Mouse (Mus musculus) hindbrain, embryonic 13.5 days (tissue): ENCODE data around the gene Smarcc2. TPM values are rescaled to one million over a fixed set of nuclear protein-coding genes. Genes with fewer than 3 reads are reported as not detected.

Experiments
- ATAC-seq: fragments of 200-750 bp; cut with Nextera tagmentation; 2 replicates; pipeline ENCODE4 v1.8.0; 2017; ENCODE audit warnings: moderate TSS enrichment; ENCODE audit not compliant: low FRiP score
- H3K27ac ChIP-seq: fragments of 300-500 bp; sonication (generic); 2 replicates; pipeline ENCODE4 v1.5.1; 2015; ENCODE audit warnings: inconsistent platforms, mild to moderate bottlenecking, moderate library complexity
- H3K27me3 ChIP-seq: fragments of 300-500 bp; sonication (generic); 2 replicates; pipeline ENCODE4 v1.6.1; 2015; ENCODE audit warnings: mild to moderate bottlenecking, inconsistent platforms
- H3K36me3 ChIP-seq: fragments of 300-500 bp; sonication (generic); 2 replicates; pipeline ENCODE4 v1.6.1; 2015; ENCODE audit warnings: mild to moderate bottlenecking, inconsistent platforms
- H3K4me1 ChIP-seq: fragments of 300-500 bp; sonication (generic); replicated peaks from 2 replicates; pipeline ENCODE4 v1.6.1; 2015; ENCODE audit warnings: inconsistent platforms
- H3K4me2 ChIP-seq: fragments of 300-500 bp; sonication (generic); 2 replicates; pipeline ENCODE4 v1.6.1; 2015; ENCODE audit warnings: inconsistent platforms, mild to moderate bottlenecking, moderate library complexity
- H3K4me3 ChIP-seq: fragments of 300-500 bp; sonication (generic); 2 replicates; pipeline ENCODE4 v1.5.1; 2015; ENCODE audit warnings: mild to moderate bottlenecking, inconsistent platforms
- H3K9ac ChIP-seq: fragments of 300-500 bp; sonication (generic); 2 replicates; pipeline ENCODE4 v1.6.1; 2015; ENCODE audit warnings: mild to moderate bottlenecking, inconsistent platforms
- H3K9me3 ChIP-seq: fragments of 300-500 bp; sonication (generic); 2 replicates; pipeline ENCODE4 v1.6.1; 2016; ENCODE audit warnings: inconsistent platforms
- WGBS: fragments of 180-500 bp; shearing (Covaris S2); methylation state at CpG from one replicate; pipeline ENCODE4 v1.1.7; 2015; 5-methylcytosine and 5-hydroxymethylcytosine counted together
- polyA plus RNA-seq: library from polyadenylated mRNA; unstranded; fragments of >200 nt; fragmentation: Nextera tagmentation; extraction: Ambion mirVana; gene quantifications from 2 replicates; pipeline ENCODE4 v1.2.1, GENCODE M21; 2015

The Smarcc2 gene
- polyA plus RNA-seq, 1 experiment from 2014 or later: 195 TPM

DNA sequence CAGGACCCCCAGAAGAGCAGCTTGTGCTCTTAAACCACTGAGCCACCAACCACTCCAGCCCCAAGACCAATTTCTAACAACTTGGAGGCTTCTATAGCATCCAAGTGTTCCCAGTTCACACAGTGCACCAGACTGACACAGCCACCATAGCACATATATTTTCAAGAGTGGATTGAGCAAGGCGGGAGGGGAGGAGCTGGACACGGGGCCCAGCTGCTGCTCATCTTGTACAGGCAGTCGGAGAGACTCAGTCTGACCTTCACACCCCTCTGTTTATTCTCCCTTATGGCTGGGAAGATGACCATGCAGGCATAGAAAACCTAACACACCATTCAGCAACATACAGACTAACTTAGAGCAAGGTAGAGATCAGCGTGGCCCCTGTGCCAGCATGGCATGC, 50.8 kb downstream of the Smarcc2 start:
- Histone ChIP-seq H3K36me3 (peaks cover 40% of the 10 kb centered on the region), H3K27me3 (peaks cover under 1% of the 10 kb centered on the region; the same call in 1 of the 2 replicates), H3K9ac (no peak overlapping the region), H3K4me2 (no peak overlapping the region), H3K27ac (no peak overlapping the region), H3K9me3 (no peaks in the 10 kb centered on the region), H3K4me3 (no peak overlapping the region), H3K4me1 (no peaks in the 10 kb centered on the region)
- no peak for ATAC-seq
- 83% methylated on average over 4 of the region's 4 CpGs for WGBS

DNA sequence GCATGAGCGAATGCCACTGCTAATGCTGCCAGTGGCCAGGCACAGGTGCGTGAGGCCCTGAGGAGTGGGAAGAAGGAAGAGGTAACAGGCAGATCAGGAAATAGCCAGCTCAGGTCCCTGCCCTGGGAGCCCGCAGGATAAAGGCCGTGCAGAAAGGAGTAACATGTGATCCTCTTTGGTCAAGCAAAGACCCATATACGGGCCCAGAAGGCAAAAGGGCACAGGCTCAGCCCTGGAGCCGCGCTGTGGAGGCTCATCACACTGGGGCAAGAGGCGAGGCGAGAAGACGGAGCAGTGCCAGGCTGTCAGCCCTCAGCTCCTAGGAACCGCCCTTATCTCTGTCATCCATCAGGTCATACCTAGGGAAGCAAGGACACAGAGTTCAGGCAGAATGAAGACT, 51.3 kb downstream of the Smarcc2 start:
- peaks cover 44% of the 10 kb centered on the region for H3K36me3 ChIP-seq
- peaks cover 5% of the 10 kb centered on the region for H3K27me3 ChIP-seq
- H3K9me3 ChIP-seq: no peaks in the 10 kb centered on the region
- no peak for ATAC-seq
- no peak overlapping the region for H3K4me3 ChIP-seq
- H3K9ac ChIP-seq: no peak overlapping the region
- H3K27ac ChIP-seq: no peak overlapping the region
- 91% methylated on average over 11 of the region's 11 CpGs for WGBS
- H3K4me2 ChIP-seq: no peak overlapping the region
- no peaks in the 10 kb centered on the region for H3K4me1 ChIP-seq

DNA sequence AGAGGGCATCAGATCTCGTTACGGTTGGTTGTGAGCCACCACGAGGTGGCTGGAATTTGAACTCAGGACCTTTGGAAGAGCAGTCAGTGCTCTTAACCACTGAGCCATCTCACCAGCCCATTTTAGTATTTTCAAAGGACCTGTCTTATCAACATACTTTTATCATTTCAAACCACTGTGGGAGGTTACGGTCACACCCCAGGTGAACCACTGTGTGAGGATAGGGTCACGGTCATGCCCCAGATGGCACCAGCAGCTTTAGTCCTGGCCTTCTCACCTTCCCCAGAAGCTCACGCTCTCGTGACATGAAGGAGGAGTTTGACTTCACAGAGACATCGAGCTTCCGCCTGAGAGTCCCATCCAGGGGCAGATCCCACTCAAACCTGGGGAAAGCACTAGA, 52.1 kb downstream of the Smarcc2 start:
- Histone ChIP-seq H3K27me3 (peaks cover 14% of the 10 kb centered on the region), H3K9me3 (no peaks in the 10 kb centered on the region), H3K9ac (no peak overlapping the region), H3K27ac (no peak overlapping the region), H3K4me1 (no peaks in the 10 kb centered on the region), H3K4me3 (no peak overlapping the region), H3K4me2 (no peak overlapping the region), H3K36me3 (peaks cover 51% of the 10 kb centered on the region)
- WGBS: 91% methylated on average over 9 of the region's 9 CpGs
- no peak for ATAC-seq

DNA sequence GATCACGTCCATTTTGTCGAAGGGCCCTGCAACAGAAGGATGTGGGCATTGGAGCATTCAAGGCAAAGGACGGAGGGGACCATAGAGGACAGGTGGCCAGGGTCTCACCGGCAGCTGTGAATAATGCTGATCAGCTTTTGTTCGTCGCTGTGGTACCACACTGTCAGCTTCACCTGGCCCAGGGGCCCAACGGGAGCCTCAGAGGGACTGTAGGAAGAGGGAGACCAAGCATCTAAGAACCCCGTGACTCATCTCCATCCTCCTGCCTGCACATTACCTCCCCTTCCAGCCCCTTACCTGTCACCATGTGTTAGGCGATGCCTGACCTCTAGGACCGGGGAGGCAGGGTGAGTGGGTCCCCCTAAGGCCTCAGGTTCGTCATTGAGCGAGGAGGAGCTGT, 52.7 kb downstream of the Smarcc2 start:
- no peak overlapping the region for H3K27ac ChIP-seq
- H3K27me3 ChIP-seq: peaks cover 19% of the 10 kb centered on the region
- no peaks in the 10 kb centered on the region for H3K9me3 ChIP-seq
- H3K4me1 ChIP-seq: no peaks in the 10 kb centered on the region
- no peak overlapping the region for H3K9ac ChIP-seq
- H3K36me3 ChIP-seq: peaks cover 55% of the 10 kb centered on the region
- no peak overlapping the region for H3K4me3 ChIP-seq
- WGBS: 90% methylated on average over 12 of the region's 12 CpGs
- no peak for ATAC-seq
- no peak overlapping the region for H3K4me2 ChIP-seq

DNA sequence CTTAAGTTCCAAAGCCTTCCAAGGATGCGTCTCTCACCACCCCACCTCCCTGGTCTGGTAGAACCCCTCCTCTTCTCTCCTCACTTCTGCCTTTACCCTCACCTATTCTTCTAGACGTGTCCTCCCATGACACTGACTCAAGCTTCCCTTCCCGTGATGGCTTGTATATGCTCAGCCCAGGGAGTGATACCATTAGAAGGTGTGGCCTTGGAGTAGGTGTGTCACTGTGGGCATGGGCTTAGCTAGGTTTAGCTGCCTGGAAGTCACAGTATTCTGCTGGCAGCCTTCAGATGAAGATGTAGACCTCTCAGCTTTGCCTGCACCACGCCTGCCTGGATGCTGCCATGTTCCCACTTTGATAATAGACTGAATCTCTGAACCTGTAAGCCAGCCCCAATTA, 56.0 kb downstream of the Smarcc2 start:
- peaks cover 55% of the 10 kb centered on the region for H3K36me3 ChIP-seq
- H3K9ac ChIP-seq: no peak overlapping the region
- peaks cover 40% of the 10 kb centered on the region for H3K27me3 ChIP-seq
- ATAC-seq: no peak
- no peak overlapping the region for H3K4me2 ChIP-seq
- H3K4me3 ChIP-seq: no peak overlapping the region
- 86% methylated on average over 4 of the region's 4 CpGs for WGBS
- H3K4me1 ChIP-seq: no peaks in the 10 kb centered on the region
- H3K27ac ChIP-seq: no peak overlapping the region
- H3K9me3 ChIP-seq: no peaks in the 10 kb centered on the region

DNA sequence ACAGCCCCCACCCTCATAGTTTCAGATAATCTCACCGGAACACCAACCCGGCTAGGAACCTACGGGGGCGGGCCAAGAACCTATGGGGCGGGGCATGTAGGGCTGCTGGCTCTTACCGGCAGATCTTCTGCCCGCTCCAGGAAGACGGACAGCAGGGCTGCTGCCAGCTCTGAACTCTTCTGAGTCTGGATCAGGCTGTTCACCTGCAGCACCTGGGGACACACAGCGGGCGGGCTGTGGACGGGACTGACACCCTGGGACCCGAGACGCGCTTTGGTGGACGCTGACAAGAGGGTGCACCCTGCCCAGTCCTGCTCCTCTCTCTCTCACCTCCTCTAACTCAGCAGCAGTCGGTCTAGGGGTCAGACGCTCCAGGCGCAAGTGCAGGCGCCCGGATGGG, 57.0 kb downstream of the Smarcc2 start:
- Histone ChIP-seq H3K9ac (no peak overlapping the region), H3K4me2 (no peak overlapping the region), H3K9me3 (no peaks in the 10 kb centered on the region), H3K4me3 (no peak overlapping the region), H3K27ac (no peak overlapping the region), H3K4me1 (no peaks in the 10 kb centered on the region), H3K27me3 (peaks cover 40% of the 10 kb centered on the region), H3K36me3 (peaks cover 57% of the 10 kb centered on the region)
- WGBS: 22% methylated on average over 20 of the region's 20 CpGs
- ATAC-seq: no peak

DNA sequence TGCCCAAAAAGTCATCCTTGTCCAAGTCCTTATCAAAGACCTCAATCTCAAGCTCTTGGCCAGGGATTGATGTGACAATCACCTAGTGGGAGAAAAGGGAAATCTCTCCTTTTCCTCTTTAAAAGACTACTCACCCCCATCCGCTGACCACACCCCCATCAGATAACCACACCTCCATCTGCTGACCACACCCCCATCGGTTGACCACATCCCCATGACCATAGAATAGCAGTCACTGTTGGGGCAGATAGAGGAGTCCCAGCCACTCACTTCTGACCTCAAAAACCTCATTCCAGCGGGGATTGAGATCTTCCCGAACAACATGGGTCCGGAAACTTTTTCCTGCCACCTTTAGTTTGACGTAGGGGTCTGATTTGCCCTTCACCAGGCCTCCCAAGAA, 57.6 kb downstream of the Smarcc2 start:
- no peak for ATAC-seq
- Histone ChIP-seq H3K4me1 (no peaks in the 10 kb centered on the region), H3K36me3 (peaks cover 54% of the 10 kb centered on the region), H3K9ac (no peak overlapping the region), H3K9me3 (no peaks in the 10 kb centered on the region), H3K27me3 (peaks cover 40% of the 10 kb centered on the region), H3K27ac (no peak overlapping the region), H3K4me3 (no peak overlapping the region), H3K4me2 (no peak overlapping the region)
- WGBS: 15% methylated on average over 6 of the region's 6 CpGs

DNA sequence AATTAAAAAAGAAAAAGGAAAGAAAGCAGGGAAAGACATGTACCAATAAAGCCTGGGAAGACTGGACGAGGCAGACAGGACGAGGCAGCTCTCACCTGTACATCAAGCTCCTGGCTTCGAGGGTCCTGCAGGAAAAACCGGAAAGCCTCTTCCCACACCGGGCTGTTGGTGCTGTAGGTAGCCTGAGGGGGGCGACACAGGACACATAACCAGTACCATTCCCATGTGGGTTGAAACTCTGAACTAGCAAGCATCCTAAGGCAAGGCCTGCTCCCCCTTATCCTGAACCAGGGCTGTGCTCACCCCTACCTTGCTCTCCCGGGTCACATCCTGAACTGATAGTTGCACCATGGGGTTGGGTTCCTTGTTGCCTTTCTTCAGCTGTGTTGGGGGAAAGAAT, 59.8 kb downstream of the Smarcc2 start:
- 74% methylated on average over 7 of the region's 7 CpGs for WGBS
- Histone ChIP-seq H3K27me3 (peaks cover 52% of the 10 kb centered on the region), H3K9me3 (no peaks in the 10 kb centered on the region), H3K27ac (no peak overlapping the region), H3K4me2 (no peak overlapping the region), H3K9ac (no peak overlapping the region), H3K36me3 (peaks cover 43% of the 10 kb centered on the region), H3K4me1 (peaks cover under 1% of the 10 kb centered on the region), H3K4me3 (no peak overlapping the region)
- no peak for ATAC-seq

DNA sequence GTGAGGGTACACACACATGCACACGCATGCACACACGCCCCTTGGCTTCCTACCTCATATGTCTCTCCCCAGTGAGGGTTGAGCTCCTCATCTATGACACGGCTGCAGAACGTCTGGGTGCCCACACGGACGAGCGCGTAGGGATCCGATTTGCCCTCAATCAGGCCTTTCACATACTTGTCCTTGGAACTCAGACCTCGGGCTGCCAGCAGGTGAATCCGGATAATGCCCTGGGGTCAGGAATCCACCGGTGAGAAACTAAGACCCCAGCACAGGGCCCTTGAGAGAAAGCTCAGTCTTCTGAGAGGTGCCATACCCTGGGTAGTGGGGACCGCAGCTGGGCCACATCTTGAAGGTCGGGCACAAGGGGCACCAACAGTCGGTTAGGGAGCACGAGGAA, 61.5 kb downstream of the Smarcc2 start:
- H3K36me3 ChIP-seq: peaks cover 32% of the 10 kb centered on the region
- H3K27ac ChIP-seq: no peak overlapping the region
- H3K4me2 ChIP-seq: no peak overlapping the region
- H3K4me1 ChIP-seq: peaks cover 18% of the 10 kb centered on the region
- no peaks in the 10 kb centered on the region for H3K9me3 ChIP-seq
- H3K4me3 ChIP-seq: no peak overlapping the region
- H3K9ac ChIP-seq: no peak overlapping the region
- peaks cover 48% of the 10 kb centered on the region for H3K27me3 ChIP-seq
- ATAC-seq: no peak
- 90% methylated on average over 16 of the region's 16 CpGs for WGBS

DNA sequence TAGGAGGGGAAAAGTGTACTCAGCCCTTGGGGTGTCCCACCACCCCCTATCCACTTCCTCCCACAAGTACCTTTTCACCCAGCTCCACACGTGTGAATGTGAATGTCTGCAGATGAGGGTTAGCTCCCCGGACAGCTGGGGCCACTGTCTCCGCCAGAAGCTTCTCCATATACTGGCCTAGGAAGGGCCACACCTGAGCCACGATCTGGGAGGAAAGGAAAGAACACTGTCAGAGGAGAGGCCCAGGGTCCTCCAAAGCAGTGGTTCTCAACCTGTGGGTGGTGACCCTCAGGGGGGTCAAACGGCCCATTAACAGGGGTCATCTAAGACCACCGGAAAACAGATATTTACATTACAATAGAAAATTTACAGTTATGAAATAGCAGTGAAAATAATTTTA, 63.3 kb downstream of the Smarcc2 start:
- 81% methylated on average over 6 of the region's 6 CpGs for WGBS
- peaks cover 29% of the 10 kb centered on the region for H3K4me1 ChIP-seq
- no peaks in the 10 kb centered on the region for H3K9me3 ChIP-seq
- H3K36me3 ChIP-seq: peaks cover 20% of the 10 kb centered on the region; the same call in 1 of the 2 replicates
- no peak overlapping the region for H3K4me2 ChIP-seq
- no peak overlapping the region for H3K27ac ChIP-seq
- no peak overlapping the region for H3K9ac ChIP-seq
- no peak for ATAC-seq
- H3K4me3 ChIP-seq: no peak overlapping the region
- H3K27me3 ChIP-seq: peaks cover 36% of the 10 kb centered on the region

DNA sequence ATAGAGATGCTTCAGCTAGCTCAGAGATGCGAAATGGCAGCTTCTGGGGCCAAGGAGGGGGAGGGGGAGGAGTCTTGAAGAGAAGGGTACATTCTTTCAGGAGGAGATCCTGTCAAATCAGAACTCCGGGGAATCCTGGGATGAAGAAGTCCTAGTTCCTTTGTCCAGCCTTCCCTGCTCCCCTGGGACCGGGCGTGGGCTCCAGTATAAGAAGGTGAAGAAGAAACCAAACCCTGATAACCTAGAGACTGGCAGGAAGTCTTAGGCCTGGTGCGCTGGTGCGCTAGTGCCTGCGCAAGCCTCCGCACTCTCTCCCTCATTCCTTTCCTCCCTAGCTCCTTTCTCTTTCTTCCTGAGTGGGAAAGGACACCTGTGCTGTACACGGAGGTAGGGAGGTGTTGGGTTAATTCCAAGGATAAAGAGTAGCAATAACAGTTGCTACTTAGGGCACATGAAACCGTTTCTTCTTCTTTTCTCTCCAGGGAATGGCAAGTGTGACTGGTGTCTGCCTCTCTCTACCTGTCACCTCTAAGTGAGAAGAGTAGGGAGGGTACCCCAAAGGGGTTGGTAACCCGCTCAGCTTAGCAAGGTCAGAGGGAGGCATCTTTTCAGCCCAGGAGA, 65.2 kb downstream of the Smarcc2 start:
- H3K9ac ChIP-seq: peak overlapping the region; percentile 81

DNA sequence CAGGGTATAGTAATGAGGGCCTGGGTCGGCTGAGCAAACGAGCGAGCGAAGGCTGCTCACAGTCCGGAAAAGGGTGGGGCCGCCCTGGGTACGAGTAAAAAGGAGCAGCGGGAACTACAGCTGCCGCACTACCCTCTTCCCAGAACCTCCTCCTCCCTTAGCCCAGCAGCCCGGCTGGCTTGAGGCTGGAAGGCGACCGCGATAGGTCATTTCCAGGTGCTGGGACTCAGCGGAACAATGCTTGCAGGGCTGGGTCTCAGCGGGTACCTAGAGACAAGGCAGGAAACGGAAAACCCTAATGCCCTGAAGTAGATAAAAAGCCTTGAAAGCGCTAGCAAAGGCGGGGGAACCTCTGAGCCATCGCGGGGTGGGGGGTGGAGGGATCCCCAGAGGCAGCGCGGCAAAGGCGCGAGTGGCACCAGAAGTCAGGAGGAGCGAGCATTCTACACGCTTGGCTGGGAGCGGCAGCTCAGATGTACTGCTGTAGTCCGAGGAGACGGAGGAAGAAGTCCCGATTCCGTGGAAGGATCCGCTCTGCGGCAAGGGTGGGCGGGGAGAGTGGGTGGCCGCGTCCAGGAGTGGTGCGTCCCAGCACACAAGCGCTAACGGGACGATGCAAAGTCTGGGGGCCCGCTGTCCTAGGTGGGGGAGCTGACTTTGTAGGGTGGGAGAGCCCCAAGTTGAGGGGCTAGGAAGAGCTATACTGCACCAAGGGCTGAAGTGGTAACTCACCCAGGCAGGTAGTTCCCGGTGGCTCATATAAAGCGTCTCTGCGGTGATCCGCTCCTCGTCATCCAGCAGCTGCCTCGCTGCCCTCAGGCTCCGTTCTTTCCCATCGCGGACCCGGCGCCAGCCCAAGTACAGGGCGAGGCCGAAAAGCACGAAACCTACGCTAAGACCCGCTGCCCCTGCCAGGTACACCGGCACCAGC, 65.9 kb downstream of the Smarcc2 start:
- Histone ChIP-seq H3K4me3 (peak overlapping the region; percentile 70), H3K9ac (peak overlapping the region; percentile 81), H3K27me3 (peaks cover 31% of the 10 kb centered on the region), H3K9me3 (no peaks in the 10 kb centered on the region), H3K4me1 (peaks cover 29% of the 10 kb centered on the region), H3K27ac (peak overlapping the region; percentile 69), H3K36me3 (peaks cover 13% of the 10 kb centered on the region; the same call in 1 of the 2 replicates), H3K4me2 (peak overlapping the region; percentile 99)
- peak; percentile 62 for ATAC-seq
- under 1% methylated on average over 58 of the region's 58 CpGs for WGBS

More for the DNA sequence above, 65.2 kb downstream of the Smarcc2 start:
- WGBS: 7% methylated on average over 11 of the region's 11 CpGs
- Histone ChIP-seq H3K27ac (peak overlapping the region; percentile 69; the same call in 1 of the 2 replicates), H3K36me3 (peaks cover 13% of the 10 kb centered on the region; the same call in 1 of the 2 replicates), H3K4me2 (peak overlapping the region; percentile 99), H3K27me3 (peaks cover 24% of the 10 kb centered on the region), H3K9me3 (no peaks in the 10 kb centered on the region), H3K4me1 (peaks cover 29% of the 10 kb centered on the region), H3K4me3 (peak overlapping the region; percentile 70)
- ATAC-seq: no peak
